Mouse (Mus musculus): ENCODE results near the gene Erg28.

- TF ChIP-seq CTCF (IDR thresholded peaks at IDR 0.05; ENCODE audit: control insufficient read depth, insufficient read depth, insufficient replicate concordance, low read depth, low read length) (no peak), POLR2A (IDR thresholded peaks at IDR 0.05; ENCODE audit: control insufficient read depth, low read depth, low read length) (no peak)
Measured at GRCm38 (mm10) chr12:85766287-85766686, 58.1 kb downstream of the Erg28 start.

Data from testis, adult 2 months (tissue).